18 mouse cellular contexts compared by ENCODE assay signal in genomic region chrX:166525637-166526315, GRCm38 (mm10). TPM values are rescaled to one million over a fixed set of nuclear protein-coding genes. Genes with fewer than 3 reads are reported as not detected.
DNase-seq lines count a peak whose midpoint lies in the region; ATAC-seq and TF ChIP-seq lines count a peak whose summit lies in the region.
"Had no signal": no experiment of that assay in that cellular context is flagged by ENCODE, and none has a peak within 500 bp of the region (broad histone marks: within the 10 kb centered on the region; RNA-seq: fewer than 3 reads in every experiment).

No protein-coding gene starts in this region.

- peak; percentile 38; the same call in 1 of the 2 replicates for TF ChIP-seq EP300 in lung, postnatal 0 days (IDR thresholded peaks at IDR 0.05)
- TF ChIP-seq EP300 in stomach, postnatal 0 days (optimal IDR thresholded peaks at IDR 0.05): no peak

- 39% methylated on average over 2 of the region's 2 CpGs for WGBS in kidney, adult 2 months
- 75% methylated on average over 2 of the region's 2 CpGs for WGBS in intestine, embryonic 16.5 days
- 64% methylated on average over 2 of the region's 2 CpGs for WGBS in lung, postnatal 0 days
- 65% methylated on average over 2 of the region's 2 CpGs for WGBS in stomach, postnatal 0 days
- WGBS in kidney, embryonic 15.5 days: 82% methylated on average over 2 of the region's 2 CpGs

- H3K4me3 ChIP-seq in kidney, adult 2 months (ENCODE audit: insufficient read depth, low read depth, low read length): no peak overlapping the region
- H3K4me3 ChIP-seq in intestine, embryonic 16.5 days (ENCODE audit: low read length): no peak overlapping the region
- H3K4me3 ChIP-seq in lung, postnatal 0 days (ENCODE audit: low read depth, low read length): no peak overlapping the region
- H3K4me3 ChIP-seq in stomach, postnatal 0 days (ENCODE audit: low read depth, low read length): no peak overlapping the region
- no peak overlapping the region for H3K4me3 ChIP-seq in kidney, embryonic 15.5 days (replicated peaks)
- H3K4me3 ChIP-seq: embryonic facial prominence, embryonic 12.5 days; erythroblast, embryonic 14.5 days; heart, embryonic 10.5 days; limb, embryonic 15.5 days; liver, embryonic 15.5 days; midbrain, embryonic 13.5 days; neural tube, embryonic 12.5 days had no signal

- peak overlapping the region; percentile 68 for H3K27ac ChIP-seq in kidney, adult 2 months (ENCODE audit: insufficient read depth, low read depth, low read length)
- H3K27ac ChIP-seq in intestine, embryonic 16.5 days (ENCODE audit: low read length): 0 out of 2 replicates have a peak overlapping the region, but pooled peaks have one; percentile 45
- H3K27ac ChIP-seq in lung, postnatal 0 days (ENCODE audit: low read length): 0 out of 2 replicates have a peak overlapping the region, but pooled peaks have one; percentile 47
- 0 out of 2 replicates have a peak overlapping the region, but pooled peaks have one; percentile 49 for H3K27ac ChIP-seq in stomach, postnatal 0 days (replicated peaks)
- no peak overlapping the region for H3K27ac ChIP-seq in kidney, embryonic 15.5 days
- H3K27ac ChIP-seq: embryonic facial prominence, embryonic 12.5 days; heart, embryonic 10.5 days; limb, embryonic 15.5 days; liver, embryonic 15.5 days; midbrain, embryonic 13.5 days; neural tube, embryonic 12.5 days had no signal

- H3K9ac ChIP-seq in intestine, embryonic 16.5 days (ENCODE audit: low read depth, low read length): no peak overlapping the region
- H3K9ac ChIP-seq in lung, postnatal 0 days (replicated peaks; ENCODE audit: low read depth): no peak overlapping the region
- H3K9ac ChIP-seq in stomach, postnatal 0 days (ENCODE audit: low read length): no peak overlapping the region
- no peak overlapping the region for H3K9ac ChIP-seq in kidney, embryonic 15.5 days
- H3K9ac ChIP-seq: embryonic facial prominence, embryonic 12.5 days; limb, embryonic 15.5 days; liver, embryonic 15.5 days; midbrain, embryonic 13.5 days; neural tube, embryonic 12.5 days had no signal

- H3K27me3 ChIP-seq in kidney, adult 2 months (replicated peaks; ENCODE audit: control insufficient read depth, insufficient read depth, low read length): no peaks in the 10 kb centered on the region
- no peaks in the 10 kb centered on the region for H3K27me3 ChIP-seq in intestine, embryonic 16.5 days (replicated peaks; ENCODE audit: control insufficient read depth, insufficient read depth, low read length)
- H3K27me3 ChIP-seq in lung, postnatal 0 days (replicated peaks; ENCODE audit: insufficient read depth, low read length): no peaks in the 10 kb centered on the region
- H3K27me3 ChIP-seq in stomach, postnatal 0 days (ENCODE audit: control insufficient read depth, insufficient read depth, low read length): no peaks in the 10 kb centered on the region
- H3K27me3 ChIP-seq in kidney, embryonic 15.5 days: peaks cover 20% of the 10 kb centered on the region
- H3K27me3 ChIP-seq: embryonic facial prominence, embryonic 12.5 days; limb, embryonic 15.5 days; liver, embryonic 15.5 days; neural tube, embryonic 12.5 days; Patski had no signal

- no peaks in the 10 kb centered on the region for H3K36me3 ChIP-seq in kidney, adult 2 months (ENCODE audit: control insufficient read depth, insufficient read depth, low read length)
- H3K36me3 ChIP-seq in intestine, embryonic 16.5 days (ENCODE audit: control insufficient read depth, insufficient read depth, low read length): no peaks in the 10 kb centered on the region
- H3K36me3 ChIP-seq in lung, postnatal 0 days (ENCODE audit: insufficient read depth, low read length): no peaks in the 10 kb centered on the region
- no peaks in the 10 kb centered on the region for H3K36me3 ChIP-seq in stomach, postnatal 0 days (ENCODE audit: control insufficient read depth, insufficient read depth, low read length)
- no peaks in the 10 kb centered on the region for H3K36me3 ChIP-seq in kidney, embryonic 15.5 days
- H3K36me3 ChIP-seq: embryonic facial prominence, embryonic 12.5 days; heart, embryonic 10.5 days; limb, embryonic 15.5 days; liver, embryonic 15.5 days; midbrain, embryonic 13.5 days; neural tube, embryonic 12.5 days had no signal

- TF ChIP-seq CTCF in kidney, adult 2 months (conservative IDR thresholded peaks at IDR 0.05; ENCODE audit: insufficient read depth, insufficient read length, low read depth, low read length): no peak
- no peak for TF ChIP-seq CTCF in lung, postnatal 0 days (IDR thresholded peaks at IDR 0.05)
- TF ChIP-seq CTCF in stomach, postnatal 0 days (IDR thresholded peaks at IDR 0.05; ENCODE audit: low read depth): no peak

- DNase-seq in kidney, adult 2 months: peak; percentile 1
- DNase-seq in kidney, postnatal 4 days: no peak
- peak; percentile 66 for DNase-seq in lung, postnatal 0 days (ENCODE audit: low spot score)
- no peak for DNase-seq in stomach, postnatal 0 days (ENCODE audit: low spot score)
- no peak for DNase-seq in thymus, postnatal 10 days (ENCODE audit: low spot score in 2 of 2)
- DNase-seq: cerebellum, adult 8-10 months; layer of hippocampus, postnatal 36 days had no signal

- H3K9me3 ChIP-seq in intestine, embryonic 16.5 days (ENCODE audit: control insufficient read depth, low read length): no peaks in the 10 kb centered on the region
- no peaks in the 10 kb centered on the region for H3K9me3 ChIP-seq in lung, postnatal 0 days (ENCODE audit: low read length)
- H3K9me3 ChIP-seq in stomach, postnatal 0 days (ENCODE audit: control insufficient read depth, low read length): no peaks in the 10 kb centered on the region
- no peaks in the 10 kb centered on the region for H3K9me3 ChIP-seq in kidney, embryonic 15.5 days (replicated peaks)
- H3K9me3 ChIP-seq: embryonic facial prominence, embryonic 12.5 days; heart, embryonic 10.5 days; limb, embryonic 15.5 days; liver, embryonic 15.5 days; midbrain, embryonic 13.5 days; neural tube, embryonic 12.5 days had no signal

- peak; percentile 71 for ATAC-seq in intestine, embryonic 16.5 days
- ATAC-seq in lung, postnatal 0 days: peak; percentile 91
- ATAC-seq in stomach, postnatal 0 days (ENCODE audit: low FRiP score, low TSS enrichment): peak; percentile 90
- ATAC-seq in kidney, embryonic 15.5 days (replicated peaks; ENCODE audit: low FRiP score): no peak
- ATAC-seq: forebrain, embryonic 16.5 days; midbrain, embryonic 13.5 days; Patski had no signal

- H3K4me1 ChIP-seq in kidney, adult 2 months (ENCODE audit: control insufficient read depth, insufficient read depth, low read length): no peaks in the 10 kb centered on the region
- no peaks in the 10 kb centered on the region for H3K4me1 ChIP-seq in intestine, embryonic 16.5 days (ENCODE audit: control insufficient read depth, insufficient read depth, low read length)
- no peaks in the 10 kb centered on the region for H3K4me1 ChIP-seq in lung, postnatal 0 days (ENCODE audit: insufficient read depth, low read depth, low read length)
- H3K4me1 ChIP-seq in stomach, postnatal 0 days (replicated peaks; ENCODE audit: control insufficient read depth, insufficient read depth): no peaks in the 10 kb centered on the region
- H3K4me1 ChIP-seq in kidney, embryonic 15.5 days: no peaks in the 10 kb centered on the region
- H3K4me1 ChIP-seq: embryonic facial prominence, embryonic 12.5 days; heart, embryonic 10.5 days; limb, embryonic 15.5 days; liver, embryonic 15.5 days; midbrain, embryonic 13.5 days; neural tube, embryonic 12.5 days had no signal

- no peak for TF ChIP-seq POLR2A in kidney, adult 2 months (IDR thresholded peaks at IDR 0.05; ENCODE audit: low read depth, low read length)

- no peak overlapping the region for H3K4me2 ChIP-seq in intestine, embryonic 16.5 days (ENCODE audit: low read depth, low read length)
- H3K4me2 ChIP-seq in lung, postnatal 0 days (replicated peaks; ENCODE audit: low read depth, low read length): no peak overlapping the region
- no peak overlapping the region for H3K4me2 ChIP-seq in stomach, postnatal 0 days (replicated peaks; ENCODE audit: low read depth)
- H3K4me2 ChIP-seq in kidney, embryonic 15.5 days: no peak overlapping the region
- H3K4me2 ChIP-seq: embryonic facial prominence, embryonic 12.5 days; limb, embryonic 15.5 days; liver, embryonic 15.5 days; midbrain, embryonic 13.5 days; neural tube, embryonic 12.5 days had no signal

RNA-seq across cellular contexts. Expression of gene Tceanc, which starts 7.4 kb away (rescaled TPM):
- 0.88 and 1.0 TPM in 2 replicates for polyA plus RNA-seq in kidney, adult 2 months (2012; rRNA removed)
- 4.8 and 4.9 TPM in 2 replicates for polyA plus RNA-seq in intestine, embryonic 16.5 days (2015; fragmentation: Nextera tagmentation; extraction: Ambion mirVana)
- 10.1 and 11.5 TPM in 2 replicates for polyA plus RNA-seq in lung, postnatal 0 days (2015; fragmentation: Nextera tagmentation; extraction: Ambion mirVana)
- polyA plus RNA-seq in stomach, postnatal 0 days (2015; fragmentation: Nextera tagmentation; extraction: Ambion mirVana): 4.1 and 4.2 TPM in 2 replicates
- polyA plus RNA-seq in kidney, embryonic 15.5 days (2015; fragmentation: Nextera tagmentation; extraction: Ambion mirVana): 8.7 and 8.8 TPM in 2 replicates

RNA-seq across cellular contexts. Expression of gene Rab9, which starts 46.1 kb away (rescaled TPM):
- 10.3 and 14.6 TPM in 2 replicates for polyA plus RNA-seq in kidney, adult 2 months (2012; rRNA removed)
- 65.4 and 65.9 TPM in 2 replicates for polyA plus RNA-seq in intestine, embryonic 16.5 days (2015; fragmentation: Nextera tagmentation; extraction: Ambion mirVana)
- polyA plus RNA-seq in lung, postnatal 0 days (2015; fragmentation: Nextera tagmentation; extraction: Ambion mirVana): 74.2 and 88.3 TPM in 2 replicates
- polyA plus RNA-seq in stomach, postnatal 0 days (2015; fragmentation: Nextera tagmentation; extraction: Ambion mirVana): 82.2 and 85.1 TPM in 2 replicates
- polyA plus RNA-seq in kidney, embryonic 15.5 days (2015; fragmentation: Nextera tagmentation; extraction: Ambion mirVana): 48.3 and 54.8 TPM in 2 replicates

RNA-seq across cellular contexts. Expression of gene Egfl6, which starts 59.7 kb away (rescaled TPM):
- polyA plus RNA-seq in kidney, adult 2 months (2012; rRNA removed): 7.0 and 8.6 TPM in 2 replicates
- polyA plus RNA-seq in intestine, embryonic 16.5 days (2015; fragmentation: Nextera tagmentation; extraction: Ambion mirVana): 2.5 and 3.2 TPM in 2 replicates
- polyA plus RNA-seq in lung, postnatal 0 days (2015; fragmentation: Nextera tagmentation; extraction: Ambion mirVana): 68.7 and 80.7 TPM in 2 replicates
- 21.2 and 25.4 TPM in 2 replicates for polyA plus RNA-seq in stomach, postnatal 0 days (2015; fragmentation: Nextera tagmentation; extraction: Ambion mirVana)
- 12.1 and 13.3 TPM in 2 replicates for polyA plus RNA-seq in kidney, embryonic 15.5 days (2015; fragmentation: Nextera tagmentation; extraction: Ambion mirVana)
- polyA plus RNA-seq: erythroblast, embryonic 14.5 days; Patski had no signal

Comparison
In these comparisons a context has a peak if more than half of its experiments do, and no peak if none do; other contexts are left out.
1. DNase-seq: peak in kidney, adult 2 months (single experiment) and lung, postnatal 0 days (single experiment); none in kidney, postnatal 4 days (0 of 2), stomach, postnatal 0 days (single experiment) and thymus, postnatal 10 days (0 of 2).